Mouse (Mus musculus): ENCODE measurements at regions not wholly inside any gene's neighbourhood (a gene's known extent, or its start where the extent isn't known, plus 50 kb on each side); places are given as distances from the start of the nearest gene placed in this dataset.
"Not testable (repeated sequence)": the region's sequence is repeated elsewhere in the genome, so short reads cannot be mapped to it uniquely, and the experiment has no call there.

GRCm38 (mm10) chr14:52898310-52898709 lies 402.8 kb upstream of the Olfr1507 start:
- TF ChIP-seq CTCF (IDR thresholded peaks at IDR 0.05; ENCODE audit: borderline replicate concordance, control insufficient read depth, extremely low read depth, insufficient read depth, low read length, poor library complexity); POLR2A (IDR thresholded peaks at IDR 0.05; ENCODE audit: control insufficient read depth, extremely low read depth, insufficient read depth, low read length, poor library complexity): not testable (repeated sequence)
